Mouse (Mus musculus) layer of hippocampus, adult 2 months (tissue): ENCODE measurements around the gene Sh3pxd2a. TPM values are rescaled to one million over a fixed set of nuclear protein-coding genes. Genes with fewer than 3 reads are reported as not detected.
A peak's percentile ranks its signal among the peaks of the same experiment; 100 is the strongest.
"Not testable (repeated sequence)": the region's sequence is repeated elsewhere in the genome, so short reads cannot be mapped to it uniquely, and the experiment has no call there.

Experiments used
- DNase-seq, 2 experiments: peaks; one replicate each; pipeline ENCODE4 v3.0.0; 2022; ENCODE audit warnings: low spot score in 2 of 2
- H3K27ac ChIP-seq: fragments of 200-600 bp; 2 replicates; pipeline ENCODE4 v1.8.1; 2022
- H3K4me3 ChIP-seq: fragments of 200-600 bp; 2 replicates; pipeline ENCODE4 v1.8.1; 2022; ENCODE audit warnings: mild to moderate bottlenecking
- CTCF ChIP-seq: fragments of 200-600 bp; conservative IDR thresholded peaks from 2 replicates; pipeline ENCODE4 v1.8.1; 2022; ENCODE audit warnings: antibody characterized with exemption, mild to moderate bottlenecking, moderate library complexity
- total RNA-seq, 2 experiments: library from RNA; stranded (reverse); gene quantifications; 2 replicates each; pipeline ENCODE4 v1.2.3; 2021

The Sh3pxd2a gene
- total RNA-seq, 2 experiments from 2014 or later: 33.0 to 35.4 TPM

GRCm38 (mm10) chr19:47399029-47399428 lies 65.2 kb downstream of the Sh3pxd2a start:
- H3K27ac ChIP-seq: no peak overlapping the region
- no peak for TF ChIP-seq CTCF
- H3K4me3 ChIP-seq: no peak overlapping the region
- DNase-seq: no peak

- TF ChIP-seq CTCF: no peak
- DNase-seq: no peak
- H3K4me3 ChIP-seq: no peak overlapping the region
- no peak overlapping the region for H3K27ac ChIP-seq
Observed at GRCm38 (mm10) chr19:47397882-47398671, 66.1 kb downstream of the Sh3pxd2a start.

GRCm38 (mm10) chr19:47395338-47395737 lies 68.9 kb downstream of the Sh3pxd2a start:
- no peak overlapping the region for H3K4me3 ChIP-seq
- no peak overlapping the region for H3K27ac ChIP-seq
- TF ChIP-seq CTCF: no peak
- no peak for DNase-seq

GRCm38 (mm10) chr19:47394781-47395180 lies 69.4 kb downstream of the Sh3pxd2a start:
- H3K4me3 ChIP-seq, H3K27ac ChIP-seq, DNase-seq: not testable (repeated sequence)

DNA sequence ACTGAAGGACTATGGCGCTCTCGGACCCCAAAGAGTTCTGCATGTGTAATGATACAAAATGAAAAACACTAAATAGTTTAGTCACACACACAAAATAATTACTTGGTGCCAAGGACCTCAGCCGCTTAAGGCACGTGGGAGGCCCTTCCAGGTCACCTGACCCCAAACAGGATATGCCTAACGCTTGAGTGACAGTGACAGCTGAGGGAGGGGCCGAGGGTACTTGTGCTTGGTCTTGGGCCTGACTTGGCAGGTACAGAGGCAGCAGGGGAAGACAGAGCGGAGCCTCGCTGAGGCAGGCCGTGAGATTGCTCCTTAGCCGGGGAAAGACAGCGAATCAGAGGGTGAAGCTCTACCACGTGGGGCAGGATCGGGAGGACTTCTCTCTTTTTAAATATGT lies 73.3 kb downstream of the Sh3pxd2a start:
- H3K27ac ChIP-seq: no peak overlapping the region
- no peak for TF ChIP-seq CTCF
- DNase-seq: no peak
- H3K4me3 ChIP-seq: no peak overlapping the region

- no peak overlapping the region for H3K4me3 ChIP-seq
- TF ChIP-seq CTCF: no peak
- DNase-seq: no peak
- no peak overlapping the region for H3K27ac ChIP-seq
Observed at GRCm38 (mm10) chr19:47387887-47388286, 76.3 kb downstream of the Sh3pxd2a start.

DNA sequence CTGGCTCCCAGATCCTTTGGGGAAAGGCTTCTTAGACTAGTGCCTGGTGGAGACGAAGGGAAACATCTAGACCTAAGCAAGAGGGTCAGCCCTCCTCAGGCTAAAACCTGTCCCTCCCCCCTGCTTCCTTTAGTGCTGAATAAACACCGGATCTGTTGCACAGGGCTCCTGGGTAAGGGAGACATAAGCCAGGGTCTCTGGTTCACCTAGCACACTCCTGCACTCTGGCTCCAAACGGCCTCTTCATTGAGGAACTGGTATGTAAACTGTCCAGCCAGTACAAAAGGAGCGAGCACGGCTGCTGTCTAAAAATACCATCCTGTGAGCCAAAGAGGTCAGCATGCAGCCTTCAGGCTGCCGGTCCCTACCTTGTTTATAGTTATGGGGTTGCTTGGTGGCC lies 76.8 kb downstream of the Sh3pxd2a start:
- H3K27ac ChIP-seq: no peak overlapping the region
- no peak overlapping the region for H3K4me3 ChIP-seq
- TF ChIP-seq CTCF: no peak
- DNase-seq: no peak

GRCm38 (mm10) chr19:47385971-47386370 lies 78.2 kb downstream of the Sh3pxd2a start:
- TF ChIP-seq CTCF: no peak
- Histone ChIP-seq H3K4me3 (no peak overlapping the region), H3K27ac (no peak overlapping the region)
- DNase-seq: no peak

GRCm38 (mm10) chr19:47384639-47385038 lies 79.6 kb downstream of the Sh3pxd2a start:
- no peak overlapping the region for H3K27ac ChIP-seq
- TF ChIP-seq CTCF: no peak
- H3K4me3 ChIP-seq: no peak overlapping the region
- DNase-seq: no peak

GRCm38 (mm10) chr19:47384036-47384435 lies 80.2 kb downstream of the Sh3pxd2a start:
- Histone ChIP-seq H3K4me3 (no peak overlapping the region), H3K27ac (no peak overlapping the region)
- no peak for DNase-seq
- no peak for TF ChIP-seq CTCF

DNA sequence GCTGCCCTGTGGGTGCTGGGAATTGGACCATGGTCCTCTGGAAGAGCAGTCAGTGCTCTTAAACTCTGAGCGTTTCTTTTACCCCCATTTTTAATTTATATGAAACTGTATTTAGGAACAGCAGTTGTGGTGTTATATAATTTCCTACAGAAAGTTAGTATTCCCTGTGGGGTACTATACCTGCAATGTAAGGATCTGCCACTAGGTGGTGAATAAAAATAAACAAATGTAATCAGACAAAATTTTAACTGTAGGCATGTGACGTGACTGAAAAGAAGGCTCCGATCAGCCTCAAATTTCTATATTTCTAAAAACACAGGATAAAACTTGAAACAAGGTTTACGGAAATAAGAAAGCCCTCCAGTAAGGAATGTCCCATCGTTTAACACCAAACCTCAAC lies 81.9 kb downstream of the Sh3pxd2a start:
- no peak overlapping the region for H3K27ac ChIP-seq
- H3K4me3 ChIP-seq: no peak overlapping the region
- no peak for DNase-seq
- peak; percentile 75 for TF ChIP-seq CTCF

- no peak overlapping the region for H3K27ac ChIP-seq
- H3K4me3 ChIP-seq: no peak overlapping the region
- no peak for TF ChIP-seq CTCF
- DNase-seq: no peak
Observed at GRCm38 (mm10) chr19:47381011-47381410, 83.2 kb downstream of the Sh3pxd2a start.

GRCm38 (mm10) chr19:47379141-47379540 lies 85.1 kb downstream of the Sh3pxd2a start:
- H3K27ac ChIP-seq: no peak overlapping the region
- no peak for TF ChIP-seq CTCF

DNA sequence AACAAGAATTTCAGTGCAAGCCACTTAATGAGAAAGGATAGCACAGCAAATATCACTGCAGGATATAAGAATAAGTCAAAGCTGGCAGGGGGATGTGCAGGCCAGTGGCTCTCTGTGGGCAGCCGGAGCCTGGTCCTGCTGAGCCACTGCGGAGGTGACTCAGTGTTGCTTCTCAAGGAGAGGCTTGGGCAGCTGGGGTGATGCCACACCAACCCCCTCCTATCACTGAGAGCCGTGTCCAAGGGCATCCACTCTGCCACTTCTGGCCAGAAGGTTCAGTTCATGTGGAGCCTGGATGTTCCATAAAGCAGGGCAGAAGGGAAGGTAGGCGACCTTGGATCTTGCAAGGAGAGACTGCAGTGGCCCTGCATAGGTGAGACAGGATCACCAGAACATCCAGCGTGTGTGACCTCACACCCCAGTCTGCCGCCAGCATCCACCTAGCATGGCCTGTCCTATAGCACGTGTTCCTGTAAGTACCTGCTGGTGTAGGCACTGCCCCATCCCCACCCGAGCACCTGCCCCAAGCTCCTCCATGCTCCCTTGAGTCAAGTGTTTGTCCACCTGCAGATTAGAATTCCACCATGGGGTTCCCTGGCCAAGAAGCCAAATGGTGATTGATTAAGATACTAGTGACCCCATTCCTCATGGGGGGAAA lies 89.2 kb downstream of the Sh3pxd2a start:
- H3K27ac ChIP-seq: no peak overlapping the region
- no peak overlapping the region for H3K4me3 ChIP-seq
- no peak for TF ChIP-seq CTCF
- no peak for DNase-seq

More at GRCm38 (mm10) chr19:47379141-47379540, 85.1 kb downstream of the Sh3pxd2a start:
- no peak overlapping the region for H3K4me3 ChIP-seq
- DNase-seq: no peak
